Mouse (Mus musculus) heart, postnatal 0 days (tissue): Measurements from ENCODE around the gene Mitf.

ENCODE experiments used
- CTCF ChIP-seq: IDR thresholded peaks from 2 replicates; pipeline ENCODE4 v1.5.1; 2016; ENCODE audit warnings: antibody characterized with exemption, control low read depth, low read depth
- EP300 ChIP-seq: IDR thresholded peaks from 2 replicates; pipeline ENCODE4 v1.6.1; 2016; ENCODE audit warnings: antibody characterized with exemption, low read depth

DNA sequence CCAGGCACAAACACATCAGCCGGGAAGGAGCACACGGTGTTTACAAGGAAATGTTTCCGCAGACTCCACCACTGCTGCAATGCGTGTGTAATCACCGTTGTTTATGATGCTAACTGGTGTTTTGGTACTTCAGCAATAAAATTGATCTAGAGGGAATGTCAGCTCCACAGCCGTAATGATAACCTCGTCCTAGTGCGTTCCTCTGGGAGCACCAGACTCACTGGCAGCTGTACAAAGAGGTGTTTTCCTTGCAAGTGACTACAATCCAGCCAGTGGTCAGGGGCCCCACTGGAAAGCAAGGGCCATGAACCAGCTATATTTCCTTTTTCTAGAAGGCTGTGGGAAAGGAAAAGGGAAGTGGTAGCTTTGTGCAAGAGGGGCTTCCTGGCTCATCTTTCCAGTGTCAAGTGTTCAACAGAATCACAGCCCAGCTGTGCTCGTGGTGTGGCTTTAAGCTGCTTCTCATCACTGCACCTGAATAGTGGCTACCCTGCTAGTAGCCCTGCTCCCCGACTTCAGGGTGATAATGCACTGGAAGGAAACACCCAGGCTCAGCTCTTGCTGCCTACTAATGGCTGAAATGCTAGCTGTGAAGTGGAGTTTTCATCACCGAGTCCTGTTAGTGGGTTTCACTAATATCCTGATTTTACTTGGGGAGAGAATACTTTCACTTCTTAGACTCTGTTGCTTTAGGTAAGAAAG is 188.9 kb downstream of the Mitf start:
- TF ChIP-seq CTCF (no peak), EP300 (no peak)
